Mouse (Mus musculus) kidney, postnatal 25 days (tissue): ENCODE results near the gene Il17ra.

ENCODE experiments used
- DNase-seq, 2 experiments: peaks; one replicate each; pipeline ENCODE4 v3.0.0; 2021; ENCODE audit warnings: mixed read lengths in 2 of 2

The Il17ra gene

DNA sequence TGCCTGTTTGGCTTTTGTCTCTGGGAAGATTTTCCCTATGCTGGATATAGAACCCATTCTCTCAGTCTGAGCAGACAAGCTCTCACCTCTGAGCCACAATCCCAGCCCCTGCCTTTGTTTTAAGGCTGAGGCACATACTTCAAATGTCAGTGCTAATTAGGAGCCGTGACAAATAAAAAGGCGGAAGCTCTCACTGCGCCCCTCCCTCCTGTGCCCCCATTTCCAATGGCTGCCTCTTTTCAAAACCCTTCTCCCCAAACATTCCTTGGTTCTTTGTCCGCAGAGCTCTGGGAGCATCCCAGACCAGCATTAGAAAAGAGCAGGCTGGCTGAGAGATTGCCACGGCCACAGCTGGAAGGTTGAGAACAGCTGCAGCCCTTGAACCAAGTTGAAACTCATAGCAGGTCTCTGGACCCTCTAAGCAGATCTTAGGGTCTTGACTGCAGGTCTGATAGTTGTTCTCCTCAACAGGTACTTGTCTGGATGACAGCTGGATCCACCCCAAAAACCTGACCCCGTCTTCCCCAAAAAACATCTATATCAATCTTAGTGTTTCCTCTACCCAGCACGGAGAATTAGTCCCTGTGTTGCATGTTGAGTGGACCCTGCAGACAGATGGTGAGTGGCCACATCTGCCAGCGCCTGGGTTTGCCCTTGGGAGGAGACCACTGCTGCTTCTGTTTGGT lies 9.6 kb downstream of the Il17ra start:
- DNase-seq, result no peak

DNA sequence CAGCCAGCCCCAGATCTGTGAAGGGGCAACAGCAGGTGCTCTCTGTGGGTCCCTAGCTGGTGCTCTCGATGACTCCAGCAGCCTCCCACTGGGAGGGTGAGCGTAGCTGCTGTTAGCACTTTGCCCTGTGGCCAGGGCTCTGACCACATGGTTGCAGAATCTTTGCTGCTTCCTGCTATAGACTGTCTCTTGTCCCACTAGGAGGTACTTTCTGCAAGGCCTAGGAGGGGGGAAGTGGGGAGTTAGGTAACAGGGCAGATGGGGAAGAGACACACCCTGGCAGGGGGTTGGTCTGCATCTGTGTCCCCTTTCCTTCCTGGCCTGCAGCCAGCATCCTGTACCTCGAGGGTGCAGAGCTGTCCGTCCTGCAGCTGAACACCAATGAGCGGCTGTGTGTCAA lies 10.4 kb downstream of the Il17ra start:
- peak; percentile 26 to 77 for DNase-seq

DNA sequence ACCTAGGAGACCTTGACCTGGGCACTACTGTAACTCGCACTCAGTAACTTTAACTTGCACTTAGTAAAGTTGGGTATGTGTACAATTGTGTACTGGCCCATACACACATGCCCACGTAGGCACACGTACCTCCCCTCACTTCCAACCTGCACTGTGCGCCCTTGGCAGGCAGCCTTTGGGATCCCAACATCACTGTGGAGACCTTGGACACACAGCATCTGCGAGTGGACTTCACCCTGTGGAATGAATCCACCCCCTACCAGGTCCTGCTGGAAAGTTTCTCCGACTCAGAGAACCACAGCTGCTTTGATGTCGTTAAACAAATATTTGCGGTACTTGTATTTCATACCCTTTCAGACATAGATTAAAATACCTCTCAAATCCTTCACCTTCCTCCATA lies 12.2 kb downstream of the Il17ra start:
- DNase-seq, result peak; percentile 60 to 81

DNA sequence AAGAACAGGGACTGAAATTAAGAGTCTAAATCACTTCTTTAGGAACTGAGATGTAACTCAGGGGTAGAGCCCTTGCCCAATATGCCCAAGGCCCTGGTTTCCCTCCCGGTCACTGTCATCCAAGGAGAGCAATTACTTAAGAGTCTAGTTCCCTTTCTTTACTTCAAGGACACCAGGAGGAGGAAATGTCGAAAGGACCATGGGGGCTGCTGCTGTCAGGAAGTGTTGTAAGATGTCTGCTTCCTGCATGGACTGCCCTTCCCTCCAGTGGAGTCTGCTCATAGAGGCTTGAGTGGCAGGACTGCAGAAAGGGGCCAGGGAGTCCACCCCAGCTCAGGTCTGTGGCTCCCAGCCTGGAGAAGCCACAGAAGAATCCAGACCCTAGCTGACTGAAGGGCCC lies 16.3 kb downstream of the Il17ra start:
- no peak for DNase-seq

DNA sequence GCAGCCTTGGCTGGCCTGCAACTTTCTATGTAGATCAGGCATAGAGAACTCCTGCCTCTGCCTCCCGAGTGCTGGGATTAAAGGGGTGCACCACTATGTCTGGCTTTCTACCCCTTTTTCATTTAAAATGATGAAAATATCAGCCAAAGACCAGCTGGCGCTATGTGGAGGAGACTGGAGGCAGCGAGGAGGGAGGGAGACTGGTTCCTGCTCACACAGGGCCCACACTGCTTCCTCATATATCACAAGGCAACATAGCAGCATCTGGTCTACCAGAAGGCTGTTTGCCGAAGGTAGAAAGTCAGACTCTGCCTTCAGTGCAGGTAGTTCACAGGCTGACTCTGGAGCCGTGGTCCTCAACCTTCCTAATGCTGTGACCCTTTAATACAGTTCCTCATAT lies 17.3 kb downstream of the Il17ra start:
- no peak for DNase-seq

DNA sequence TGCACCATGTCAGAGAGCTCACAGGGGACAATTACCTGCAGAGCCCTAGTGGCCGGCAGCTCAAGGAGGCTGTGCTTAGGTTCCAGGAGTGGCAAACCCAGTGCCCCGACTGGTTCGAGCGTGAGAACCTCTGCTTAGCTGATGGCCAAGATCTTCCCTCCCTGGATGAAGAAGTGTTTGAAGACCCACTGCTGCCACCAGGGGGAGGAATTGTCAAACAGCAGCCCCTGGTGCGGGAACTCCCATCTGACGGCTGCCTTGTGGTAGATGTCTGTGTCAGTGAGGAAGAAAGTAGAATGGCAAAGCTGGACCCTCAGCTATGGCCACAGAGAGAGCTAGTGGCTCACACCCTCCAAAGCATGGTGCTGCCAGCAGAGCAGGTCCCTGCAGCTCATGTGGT lies 18.5 kb downstream of the Il17ra start:
- peak in 1 of 2 experiments; percentile 50 for DNase-seq

DNA sequence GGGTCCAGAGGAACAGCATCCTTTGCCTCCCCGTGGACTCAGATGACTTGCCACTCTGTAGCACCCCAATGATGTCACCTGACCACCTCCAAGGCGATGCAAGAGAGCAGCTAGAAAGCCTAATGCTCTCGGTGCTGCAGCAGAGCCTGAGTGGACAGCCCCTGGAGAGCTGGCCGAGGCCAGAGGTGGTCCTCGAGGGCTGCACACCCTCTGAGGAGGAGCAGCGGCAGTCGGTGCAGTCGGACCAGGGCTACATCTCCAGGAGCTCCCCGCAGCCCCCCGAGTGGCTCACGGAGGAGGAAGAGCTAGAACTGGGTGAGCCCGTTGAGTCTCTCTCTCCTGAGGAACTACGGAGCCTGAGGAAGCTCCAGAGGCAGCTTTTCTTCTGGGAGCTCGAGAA lies 19.0 kb downstream of the Il17ra start:
- no peak for DNase-seq

DNA sequence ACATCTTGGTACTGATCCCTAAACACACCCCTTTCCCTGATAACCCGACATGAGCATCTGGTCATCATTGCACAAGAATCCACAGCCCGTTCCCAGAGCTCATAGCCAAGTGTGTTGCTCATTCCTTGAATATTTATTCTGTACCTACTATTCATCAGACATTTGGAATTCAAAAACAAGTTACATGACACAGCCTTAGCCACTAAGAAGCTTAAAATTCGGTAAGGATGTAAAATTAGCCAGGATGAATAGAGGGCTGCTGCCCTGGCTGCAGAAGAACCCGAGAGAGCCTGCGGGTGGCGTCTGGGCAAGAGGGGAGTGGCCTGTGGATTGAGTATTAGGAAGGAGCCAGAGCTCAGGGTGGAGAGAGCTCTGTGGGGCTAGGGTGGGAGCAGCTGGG lies 19.7 kb downstream of the Il17ra start:
- no peak for DNase-seq

DNA sequence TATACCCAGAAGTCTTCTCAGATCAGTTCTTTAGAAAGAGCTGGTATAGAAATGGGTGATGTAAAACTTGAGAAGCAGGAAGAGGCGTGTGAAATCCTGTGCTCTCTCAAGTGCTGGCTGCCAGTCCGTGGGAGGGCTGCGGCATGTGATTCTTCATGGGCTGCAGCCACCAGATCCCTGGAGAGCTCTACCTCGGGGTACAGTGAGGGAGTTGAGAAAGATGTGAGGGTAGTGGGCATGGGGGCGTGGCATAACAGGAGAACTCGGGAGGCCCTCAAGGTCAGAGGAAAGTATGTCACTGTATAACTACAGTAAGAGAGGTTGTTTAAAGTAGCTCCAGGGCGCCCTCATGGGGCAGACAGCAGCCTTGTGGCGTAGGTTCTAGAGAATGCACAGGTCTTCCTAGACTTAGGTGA lies 20.2 kb downstream of the Il17ra start:
- DNase-seq, result peak; percentile 67 to 71

DNA sequence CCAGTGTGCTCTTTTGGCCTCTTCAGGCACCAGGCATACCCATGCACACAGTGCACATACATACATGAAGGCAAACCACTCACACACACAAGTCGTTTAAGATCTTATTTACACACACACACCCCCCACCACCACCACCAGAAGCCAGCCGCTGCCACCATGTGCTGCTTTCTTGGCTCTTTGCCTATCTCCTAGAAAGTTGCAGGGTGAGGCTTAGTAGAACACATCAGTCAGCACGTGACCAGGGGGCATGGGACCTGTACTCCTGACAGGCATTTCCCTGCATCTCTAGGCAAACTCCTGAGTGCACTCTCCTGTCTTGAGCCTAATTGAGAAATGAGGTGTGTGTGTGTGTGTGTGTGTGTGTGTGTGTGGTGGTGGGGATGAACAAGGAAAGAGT lies 22.0 kb downstream of the Il17ra start:
- DNase-seq, result no peak

DNA sequence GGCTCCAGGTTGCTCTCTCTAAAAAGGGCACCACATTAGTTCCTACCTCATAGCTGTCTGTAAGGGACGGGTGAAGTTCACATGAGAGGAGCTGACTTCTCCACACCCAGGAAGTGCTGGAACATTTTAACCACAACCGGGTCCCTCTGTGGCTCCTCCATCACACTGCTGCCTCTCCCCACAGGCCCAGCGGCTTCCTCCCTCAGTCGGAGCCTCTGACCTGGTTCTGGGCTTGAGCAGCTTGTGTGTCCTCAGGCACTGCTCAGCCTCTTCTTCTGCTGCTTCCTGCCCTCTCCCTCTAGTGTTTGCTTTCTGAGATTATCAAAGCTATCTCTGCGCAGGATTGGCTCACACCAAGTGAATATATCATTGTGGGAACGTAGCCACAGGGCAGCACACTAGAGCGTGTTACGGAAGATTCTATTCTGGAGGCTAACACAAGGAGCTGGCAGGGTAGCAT lies 23.0 kb downstream of the Il17ra start:
- no peak for DNase-seq

DNA sequence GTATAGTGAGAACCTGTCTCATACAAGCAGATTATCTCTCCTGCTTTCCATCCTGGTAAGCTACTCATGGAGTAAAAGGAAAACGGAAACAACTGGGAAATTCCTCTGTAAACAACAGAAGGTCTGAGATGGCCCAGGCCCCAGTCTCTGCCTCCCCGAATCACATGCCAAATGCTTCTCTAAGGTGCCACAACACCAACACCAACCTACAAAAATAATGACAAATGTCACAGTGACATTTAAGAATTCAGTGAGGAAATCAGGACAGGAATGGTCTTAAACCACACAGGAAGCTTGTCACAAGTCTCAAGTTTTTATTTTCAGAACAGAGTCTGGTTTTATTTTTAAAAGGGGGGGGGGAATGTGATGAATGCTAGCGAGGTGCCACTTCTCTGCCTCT lies 25.6 kb downstream of the Il17ra start:
- no peak for DNase-seq

DNA sequence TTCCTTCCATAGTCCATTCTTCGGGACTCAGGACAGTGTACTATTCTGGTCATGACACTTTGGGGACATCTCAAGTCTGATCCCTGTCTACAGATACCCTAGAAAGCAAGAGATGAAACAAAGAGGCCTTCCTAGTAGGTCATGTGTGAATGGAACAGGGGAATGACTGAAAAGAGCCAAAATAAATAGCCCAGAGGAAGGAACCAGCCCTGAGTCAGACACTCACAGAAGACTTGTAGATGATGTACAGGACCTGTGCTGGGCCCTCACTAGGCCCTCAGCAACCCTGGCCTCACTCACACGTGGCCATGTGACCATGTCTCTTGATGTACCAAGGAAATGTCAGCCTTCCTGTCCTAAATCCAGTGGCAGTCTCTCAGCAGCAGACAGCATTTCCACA lies 26.4 kb downstream of the Il17ra start:
- DNase-seq, result no peak

DNA sequence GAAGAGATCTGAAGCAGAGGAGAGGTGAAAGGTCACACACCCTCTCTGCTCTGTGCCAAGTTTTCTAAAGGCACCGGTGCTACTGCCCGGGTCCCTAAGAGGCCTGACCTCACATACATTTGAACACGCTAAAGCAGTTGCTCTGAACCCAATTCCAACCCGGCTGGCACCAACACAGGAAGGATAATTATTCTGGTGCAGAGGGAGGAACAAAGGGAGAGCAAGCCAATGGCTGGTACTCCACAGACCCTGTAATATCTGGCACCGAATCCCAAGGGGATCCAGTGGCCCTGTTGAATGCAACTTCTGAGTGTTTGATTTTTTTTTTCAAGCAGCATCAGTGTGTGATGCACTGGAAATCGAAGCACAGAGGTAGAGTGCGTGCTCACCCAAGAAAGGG lies 28.0 kb downstream of the Il17ra start:
- DNase-seq, result no peak

DNA sequence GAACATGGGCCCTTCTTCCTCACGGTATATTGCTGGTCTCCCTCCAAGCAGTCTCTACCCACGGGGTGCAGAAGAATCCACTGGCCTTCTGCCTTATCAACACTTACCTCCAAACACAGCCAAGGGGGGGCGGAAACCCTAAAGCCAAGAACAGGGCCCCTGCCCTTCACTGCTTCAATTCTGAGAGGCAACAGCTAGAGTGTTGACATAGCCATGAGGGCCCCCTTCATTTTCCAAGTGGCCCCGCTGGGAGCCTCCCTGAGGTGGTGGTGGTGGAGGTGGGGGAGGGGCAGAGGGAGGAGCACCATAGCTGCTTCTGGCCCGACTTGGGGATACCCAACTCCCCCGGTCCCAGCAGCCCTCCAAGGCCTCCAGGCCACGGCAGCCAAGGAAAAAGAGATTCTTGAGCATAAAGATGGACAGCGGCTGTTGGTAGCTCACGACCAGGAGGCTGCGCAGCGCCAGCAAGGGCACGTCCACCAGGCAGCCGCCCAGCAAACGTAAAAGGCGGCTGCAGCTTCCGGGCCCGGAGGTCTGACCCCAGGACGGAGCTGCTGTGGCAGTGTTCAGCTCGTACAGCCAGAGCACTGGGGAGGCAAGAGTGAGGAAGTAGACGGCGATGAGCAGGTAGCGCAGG lies 28.9 kb downstream of the Il17ra start:
- DNase-seq, result no peak

DNA sequence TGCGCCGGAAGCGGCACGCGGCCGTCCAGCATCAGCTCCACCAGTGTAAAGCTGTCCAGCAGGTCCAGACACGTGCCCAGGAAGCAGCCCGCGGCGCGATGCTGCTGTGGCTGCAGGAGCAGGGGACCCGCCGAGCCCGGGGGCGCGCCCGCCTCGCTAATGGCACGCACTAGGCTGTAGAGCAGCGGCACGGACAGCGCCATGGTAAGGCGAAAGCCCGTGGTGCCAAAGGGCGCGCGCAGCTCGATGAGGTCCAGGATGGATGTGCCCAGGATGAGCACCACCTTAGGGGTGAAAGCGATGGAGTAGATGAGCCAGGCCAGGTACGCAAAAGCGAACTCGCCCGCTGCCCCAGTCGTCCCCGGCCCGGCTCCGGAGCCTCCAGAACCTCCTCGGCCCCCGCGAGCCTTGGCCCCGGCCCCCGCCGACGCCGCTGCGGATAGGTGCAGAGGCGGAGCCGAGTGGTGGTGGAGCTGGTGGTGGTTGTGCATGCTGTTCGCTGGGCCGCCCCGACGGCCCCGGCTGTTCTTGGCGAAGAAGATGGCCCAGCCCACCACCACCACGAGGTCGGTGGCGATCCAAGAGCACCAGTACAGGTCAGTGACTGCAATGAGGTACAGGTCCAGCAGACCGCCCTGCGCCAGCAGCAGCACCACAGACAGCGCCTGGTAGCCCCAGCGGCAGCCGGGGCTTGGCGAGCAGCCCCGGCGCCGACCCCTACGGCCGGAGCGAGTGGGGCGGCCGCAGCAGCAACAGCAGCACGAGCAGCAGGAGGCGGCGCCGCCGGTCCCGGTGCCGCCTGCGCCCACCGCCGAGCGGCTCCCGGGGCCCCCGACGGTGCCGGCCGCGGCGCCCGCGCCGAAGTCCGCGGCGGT lies 29.7 kb downstream of the Il17ra start:
- peak; percentile 17 to 57 for DNase-seq

DNA sequence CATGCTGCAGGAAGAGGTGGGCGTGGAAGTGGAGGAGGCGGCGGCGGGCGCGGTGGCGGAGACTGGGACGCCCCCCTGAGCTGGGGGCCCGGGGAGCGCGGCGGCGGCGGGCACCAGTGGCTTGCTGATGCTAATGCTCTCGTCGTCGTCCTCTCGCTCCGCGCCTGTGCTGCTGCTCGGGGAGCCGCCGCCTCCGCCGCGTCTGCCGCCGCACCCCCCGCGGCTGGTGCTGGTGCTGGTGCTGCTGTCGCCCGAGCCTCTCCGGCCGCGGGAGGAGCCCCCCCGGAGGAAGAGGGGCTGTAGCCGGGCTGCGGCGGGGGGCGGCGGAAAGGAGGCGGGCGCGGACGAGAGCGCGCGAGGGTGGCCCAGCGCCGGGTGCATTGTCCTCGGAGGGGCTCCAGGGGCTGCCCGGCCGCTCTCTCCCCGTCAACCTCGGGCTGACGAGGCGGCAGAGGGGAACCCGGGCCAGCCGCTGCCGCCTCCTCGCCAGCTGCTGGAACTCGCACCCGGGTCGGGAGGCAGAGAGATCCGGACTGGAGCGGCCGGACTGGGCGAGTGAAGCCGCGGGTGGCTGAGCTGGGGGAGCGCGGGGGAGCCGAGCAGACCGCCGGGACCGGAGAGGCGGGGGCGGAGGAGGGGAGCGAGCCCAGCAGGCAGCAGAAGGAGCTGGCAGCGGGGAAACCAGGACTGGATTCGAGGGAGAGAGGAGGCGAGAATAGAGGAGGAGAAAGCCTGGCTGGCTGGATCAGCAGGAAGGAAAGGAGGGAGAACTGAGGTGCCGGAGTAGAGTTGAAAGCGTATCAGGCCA lies 30.5 kb downstream of the Il17ra start, which contains the start of gene Tmem121b:
TSS of gene Tmem121b (minus strand) at position 434 of the 808 bp plus-strand sequence.
- peak; percentile 27 to 62 for DNase-seq

DNA sequence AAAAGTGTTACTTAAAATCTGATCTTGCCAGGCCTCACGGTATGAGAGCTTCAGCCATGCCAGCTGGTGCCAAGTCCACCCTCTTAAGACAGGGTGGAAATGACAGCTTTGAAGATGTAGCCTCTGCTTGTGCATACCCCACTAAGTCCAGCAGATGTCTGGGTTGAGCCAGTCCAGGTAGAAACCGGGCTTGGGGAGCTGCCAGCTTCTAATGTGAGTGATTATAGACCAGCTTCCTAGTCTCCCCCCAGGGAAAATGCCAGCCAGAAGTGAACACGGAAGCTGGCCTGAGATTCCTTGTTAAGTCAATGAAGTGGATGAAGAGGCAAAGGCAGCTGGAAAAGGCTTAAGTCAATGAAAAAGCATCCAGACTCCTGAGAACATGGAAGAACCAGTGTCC lies 33.5 kb downstream of the Il17ra start:
- DNase-seq, result peak in 1 of 2 experiments; percentile 22

DNA sequence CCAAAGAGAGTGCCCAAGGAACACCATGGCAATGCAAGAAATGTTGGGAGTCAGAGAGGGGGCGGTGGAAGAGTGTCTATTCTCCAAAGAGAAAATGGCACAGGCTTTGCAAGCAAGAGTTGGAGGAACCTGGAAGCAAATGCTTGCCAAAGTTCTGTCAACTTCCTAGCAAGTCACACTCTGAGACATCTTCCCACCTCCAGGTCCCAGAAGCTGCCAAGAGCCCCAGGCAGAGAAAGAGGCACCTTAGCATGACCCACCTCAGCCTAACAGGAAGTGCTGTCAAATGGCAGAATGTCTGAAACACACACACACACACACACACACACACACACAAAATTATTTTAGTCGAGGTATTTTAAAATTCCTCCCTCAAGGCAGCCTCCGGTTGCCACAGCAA lies 41.0 kb downstream of the Il17ra start:
- DNase-seq, result no peak

DNA sequence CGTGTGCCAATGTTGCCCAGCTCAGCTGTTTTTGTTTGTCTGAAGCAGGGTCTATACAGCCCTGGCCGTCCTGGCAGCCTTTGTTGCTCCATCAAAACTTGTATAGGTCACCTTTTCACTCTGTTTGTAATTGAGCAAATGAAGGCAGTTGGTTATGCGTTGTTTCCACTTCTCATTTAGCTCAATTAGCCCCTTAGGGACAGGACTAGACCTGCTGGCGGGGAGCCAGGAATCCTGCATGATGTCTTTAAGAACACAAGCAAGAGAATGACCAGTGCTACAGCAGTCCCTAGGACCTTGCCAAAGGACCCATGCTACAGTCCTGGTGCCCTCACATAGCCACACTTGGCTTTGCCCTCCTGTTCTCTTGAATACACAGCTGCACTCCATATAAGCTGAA lies 42.5 kb downstream of the Il17ra start:
- DNase-seq, result peak in 1 of 2 experiments; percentile 50

DNA sequence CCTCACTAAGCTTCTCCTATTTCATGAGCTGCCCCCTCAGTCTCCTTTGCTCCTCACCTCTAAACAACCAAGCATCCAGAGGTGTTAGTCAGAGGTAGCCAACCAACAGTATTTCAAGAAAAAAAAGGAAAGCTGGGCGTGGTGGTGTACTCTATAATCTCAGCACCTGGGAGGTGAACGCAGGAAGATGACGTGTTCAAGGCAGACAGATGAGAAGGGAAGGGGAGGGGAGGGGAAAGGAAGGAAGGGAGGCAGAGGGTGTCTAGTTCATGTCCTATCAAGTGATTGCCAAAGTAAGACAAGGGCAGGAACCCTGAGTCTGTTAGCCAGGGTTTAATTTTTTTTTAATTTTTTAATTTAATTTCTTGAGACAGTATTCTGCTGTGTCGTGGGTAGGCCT lies 45.6 kb downstream of the Il17ra start:
- no peak for DNase-seq

DNA sequence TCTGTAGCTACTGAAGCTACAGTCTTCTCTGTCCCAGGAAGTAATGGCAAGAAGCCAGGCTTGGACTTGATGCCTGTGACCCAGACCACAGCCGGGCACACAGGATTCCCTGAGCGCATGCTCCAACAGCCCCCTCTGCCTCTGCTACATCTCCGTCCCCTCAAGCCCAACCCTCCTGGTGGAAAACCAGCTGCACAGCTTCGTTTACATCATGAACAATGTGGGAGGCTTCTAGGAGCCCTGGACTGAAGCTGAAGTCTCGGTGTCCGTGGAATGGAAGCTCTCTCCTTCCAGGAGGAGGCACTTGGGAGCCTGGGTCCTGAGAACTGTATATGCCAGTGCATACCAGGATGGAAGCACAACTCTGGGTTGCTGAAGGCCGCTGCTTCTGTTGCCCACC lies 46.9 kb downstream of the Il17ra start:
- no peak for DNase-seq

DNA sequence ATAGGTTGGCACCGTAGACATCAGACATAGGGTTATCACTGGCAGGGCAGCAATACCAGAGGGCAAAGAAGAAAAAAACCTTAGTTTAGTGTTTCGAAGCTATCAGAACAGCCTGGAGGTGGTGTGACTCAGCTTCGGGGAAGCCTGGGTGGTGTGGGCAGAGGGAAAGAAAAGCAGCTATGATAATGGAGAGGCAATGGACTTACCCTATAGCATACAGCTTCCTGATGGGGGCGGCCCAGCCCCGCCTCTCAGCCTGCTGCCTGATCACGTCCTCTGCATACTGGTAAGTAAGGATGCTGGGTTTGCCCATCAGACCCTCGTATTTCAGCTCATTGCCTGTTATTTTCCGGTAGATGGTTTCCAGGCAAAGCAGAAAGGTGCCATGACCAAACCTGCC lies 47.4 kb downstream of the Il17ra start:
- no peak for DNase-seq
